In the genomic region with DNA sequence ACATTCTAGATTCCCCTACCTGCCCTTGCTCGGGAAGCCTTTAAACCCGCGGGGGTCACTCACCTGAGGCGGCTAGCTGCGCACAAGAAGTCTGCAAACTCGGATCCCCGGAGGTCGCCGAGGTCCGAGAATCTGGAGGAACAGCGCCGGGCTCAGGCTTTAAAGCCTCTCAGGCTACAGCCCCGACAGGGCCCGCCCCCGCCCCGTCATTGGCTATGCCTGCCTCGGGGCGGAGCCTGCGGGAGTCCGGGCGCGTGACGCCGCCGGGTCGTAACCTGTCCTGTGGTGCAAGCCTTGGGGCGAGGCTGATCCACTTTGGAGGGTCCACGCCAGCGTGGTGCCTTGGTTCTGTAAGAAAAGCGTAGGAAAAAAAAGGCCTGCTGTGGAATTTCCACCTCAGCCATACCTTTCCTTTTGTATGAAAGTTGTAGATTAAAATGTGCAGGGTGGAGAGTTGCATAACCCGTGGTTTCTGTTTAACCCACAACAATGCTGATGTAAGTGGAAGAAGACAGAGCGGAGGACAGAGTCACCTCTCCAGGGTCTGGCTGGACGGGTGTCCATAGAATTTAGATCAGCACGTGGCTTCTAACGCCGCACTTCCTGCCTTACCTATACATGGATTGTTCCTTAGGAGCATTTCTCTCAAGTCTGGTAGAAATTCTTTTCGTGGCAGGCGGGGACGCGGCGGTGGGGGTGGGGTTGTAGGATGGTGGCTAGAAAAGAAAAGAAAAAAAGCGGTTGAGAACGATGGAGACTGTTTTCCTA, we compare ENCODE assay signal across 8 mouse cellular contexts. TPM values are rescaled to one million over a fixed set of nuclear protein-coding genes. Genes with fewer than 3 reads are reported as not detected.
DNase-seq lines count a peak whose midpoint lies in the region; ATAC-seq lines count a peak whose summit lies in the region.

Ctsl (minus strand) TSS at position 718 of the 768 bp plus-strand sequence.

- no peaks in the 10 kb centered on the region for H3K9me3 ChIP-seq in hindbrain, embryonic 15.5 days

- H3K4me3 ChIP-seq in hindbrain, embryonic 15.5 days: peak within 1 kb of the TSS; percentile 66

- ATAC-seq in hindbrain, embryonic 15.5 days (ENCODE audit: low FRiP score, low read depth): peak; percentile 99

- peaks cover 13% of the 10 kb centered on the region for H3K4me1 ChIP-seq in hindbrain, embryonic 15.5 days (replicated peaks)

- peak; percentile 86 for DNase-seq in T-cell, adult 2 months (ENCODE audit: low spot score)
- DNase-seq in cerebellum, postnatal 36 days: peak; percentile 95 to 97
- DNase-seq in frontal cortex, postnatal 36 days (ENCODE audit: low spot score in 2 of 2): peak; percentile 93 to 96
- peak; percentile 89 for DNase-seq in left cerebral cortex, adult 11 months (ENCODE audit: low spot score)
- DNase-seq in lung, postnatal 4 days: peak; percentile 95 to 96
- peak; percentile 81 for DNase-seq in retina, postnatal 7 days (ENCODE audit: low read depth, low spot score)
- DNase-seq in urinary bladder, adult 2 months (ENCODE audit: low spot score): peak; percentile 94

- WGBS in hindbrain, embryonic 15.5 days: under 1% methylated on average over 43 of the region's 43 CpGs

- H3K27me3 ChIP-seq in hindbrain, embryonic 15.5 days: no peaks in the 10 kb centered on the region

- H3K9ac ChIP-seq in hindbrain, embryonic 15.5 days: peak within 1 kb of the TSS; percentile 87

- H3K36me3 ChIP-seq in hindbrain, embryonic 15.5 days: peaks cover 22% of the 10 kb centered on the region

- H3K4me2 ChIP-seq in hindbrain, embryonic 15.5 days: peak within 1 kb of the TSS; percentile 91

- H3K27ac ChIP-seq in hindbrain, embryonic 15.5 days (replicated peaks): peak within 1 kb of the TSS; percentile 77

RNA-seq across cellular contexts. Expression of gene Ctsl, which starts in this region (rescaled TPM):
- polyA plus RNA-seq in hindbrain, embryonic 15.5 days (2015; fragmentation: Nextera tagmentation; extraction: Ambion mirVana): 152 and 162 TPM in 2 replicates
- polyA plus RNA-seq in urinary bladder, adult 2 months (2012; rRNA removed): 265 and 306 TPM in 2 replicates

Comparison
In these comparisons a context has a peak if more than half of its experiments do, and no peak if none do; other contexts are left out.
1. Peak in every context shown above with its lines: DNase-seq, ATAC-seq, H3K4me3 ChIP-seq and H3K27ac ChIP-seq.